Mouse (Mus musculus): ENCODE measurements around the gene Ndufab1.
"Not testable (repeated sequence)": the region's sequence is repeated elsewhere in the genome, so short reads cannot be mapped to it uniquely, and the experiment has no call there.

Gene Ndufab1

GRCm38 (mm10) chr7:122101747-122102244 is at the start of gene Ndufab1:
TSS of gene Ndufab1 (minus strand) at chr7:122101886.
- DNase-seq (ENCODE audit: extremely low read depth, low read depth): peak; percentile 82

GRCm38 (mm10) chr7:122140991-122141390 is 39.3 kb upstream of the Ndufab1 start:
- no peak for DNase-seq (ENCODE audit: extremely low read depth, low read depth)

- DNase-seq (ENCODE audit: extremely low read depth, low read depth): no peak
Observed at GRCm38 (mm10) chr7:122138190-122138589, 36.5 kb upstream of the Ndufab1 start.

- DNase-seq (ENCODE audit: extremely low read depth, low read depth): no peak
Observed at GRCm38 (mm10) chr7:122137071-122137470, 35.4 kb upstream of the Ndufab1 start.

- DNase-seq (ENCODE audit: extremely low read depth, low read depth): no peak
Observed at GRCm38 (mm10) chr7:122135070-122135469, 33.4 kb upstream of the Ndufab1 start.

GRCm38 (mm10) chr7:122133338-122133625 is 31.6 kb upstream of the Ndufab1 start:
- DNase-seq (ENCODE audit: extremely low read depth, low read depth): no peak

- peak; percentile 98 for DNase-seq (ENCODE audit: extremely low read depth, low read depth)
Observed at GRCm38 (mm10) chr7:122132497-122133337, 31.0 kb upstream of the Ndufab1 start, which contains the start of the genes Palb2 and Dctn5. TSS of gene Palb2 (minus strand) at chr7:122132985. TSS of gene Dctn5 (plus strand) at chr7:122133041.

GRCm38 (mm10) chr7:122131834-122132233 is 30.1 kb upstream of the Ndufab1 start:
- DNase-seq (ENCODE audit: extremely low read depth, low read depth): no peak

GRCm38 (mm10) chr7:122126946-122127345 is 25.3 kb upstream of the Ndufab1 start:
- DNase-seq (ENCODE audit: extremely low read depth, low read depth): no peak

GRCm38 (mm10) chr7:122125636-122126035 is 23.9 kb upstream of the Ndufab1 start:
- DNase-seq (ENCODE audit: extremely low read depth, low read depth): no peak

- DNase-seq (ENCODE audit: extremely low read depth, low read depth): no peak
Observed at GRCm38 (mm10) chr7:122123518-122123917, 21.8 kb upstream of the Ndufab1 start.

- no peak for DNase-seq (ENCODE audit: extremely low read depth, low read depth)
Observed at GRCm38 (mm10) chr7:122108206-122108605, 6.5 kb upstream of the Ndufab1 start.

- DNase-seq (ENCODE audit: extremely low read depth, low read depth): not testable (repeated sequence)
Observed at GRCm38 (mm10) chr7:122101014-122101746, 506 bp downstream of the Ndufab1 start.

GRCm38 (mm10) chr7:122099222-122099621 is 2.5 kb downstream of the Ndufab1 start:
- peak; percentile 46 for DNase-seq (ENCODE audit: extremely low read depth, low read depth)

- DNase-seq (ENCODE audit: extremely low read depth, low read depth): no peak
Observed at GRCm38 (mm10) chr7:122098009-122098408, 3.7 kb downstream of the Ndufab1 start.

GRCm38 (mm10) chr7:122094564-122095330 is 6.9 kb downstream of the Ndufab1 start:
- peak; percentile 26 for DNase-seq (ENCODE audit: extremely low read depth, low read depth)

- DNase-seq (ENCODE audit: extremely low read depth, low read depth): no peak
Observed at GRCm38 (mm10) chr7:122087195-122087982, 14.3 kb downstream of the Ndufab1 start.

- DNase-seq (ENCODE audit: extremely low read depth, low read depth): no peak
Observed at GRCm38 (mm10) chr7:122081071-122081470, 20.6 kb downstream of the Ndufab1 start.

- DNase-seq (ENCODE audit: extremely low read depth, low read depth): no peak
Observed at GRCm38 (mm10) chr7:122079798-122080554, 21.7 kb downstream of the Ndufab1 start.

- no peak for DNase-seq (ENCODE audit: extremely low read depth, low read depth)
Observed at GRCm38 (mm10) chr7:122074374-122074773, 27.3 kb downstream of the Ndufab1 start.

Measured in MEL-GATA-1-ER (cell line).